Mouse (Mus musculus): ENCODE results near the gene Atxn7l3.

GRCm38 (mm10) chr11:102288913-102289312, 7.5 kb downstream of the Atxn7l3 start:
- TF ChIP-seq CTCF (IDR thresholded peaks at IDR 0.05; ENCODE audit: insufficient read depth, low read length): no peak
- TF ChIP-seq POLR2A (IDR thresholded peaks at IDR 0.05; ENCODE audit: borderline replicate concordance, extremely low read depth, low read depth, low read length): no peak

Measured in lung, adult 2 months (tissue).